Mouse (Mus musculus) heart, postnatal 0 days (tissue): ENCODE measurements around the gene Elp4.

Experiments used
- CTCF ChIP-seq: IDR thresholded peaks from 2 replicates; pipeline ENCODE4 v1.5.1; 2016; ENCODE audit warnings: antibody characterized with exemption, control low read depth, low read depth
- EP300 ChIP-seq: IDR thresholded peaks from 2 replicates; pipeline ENCODE4 v1.6.1; 2016; ENCODE audit warnings: antibody characterized with exemption, low read depth

DNA sequence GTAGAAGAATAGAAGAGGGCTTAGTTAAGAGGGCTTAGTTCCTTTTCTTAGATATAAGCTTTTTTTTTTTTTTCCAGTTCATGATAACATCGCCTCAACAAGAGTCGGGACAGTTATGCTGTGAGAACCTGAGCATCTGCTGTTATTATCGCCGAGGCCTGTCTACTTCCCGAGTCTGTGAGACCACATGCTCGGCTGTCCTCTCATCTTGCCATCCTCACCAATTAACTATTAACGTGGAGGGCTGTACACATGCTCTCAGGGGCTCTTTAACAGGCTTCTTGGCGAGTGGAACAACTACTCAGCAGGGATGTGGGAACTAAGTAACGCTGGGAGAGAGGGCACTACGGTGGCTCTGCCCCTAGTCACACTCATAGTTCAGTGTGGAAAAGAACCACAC lies 99.9 kb downstream of the Elp4 start:
- TF ChIP-seq CTCF, result no peak
- TF ChIP-seq EP300, result no peak
